ENCODE assay signal across 16 mouse cellular contexts in genomic region chr12:34594167-34594793, GRCm38 (mm10).
"Had no signal": no experiment of that assay in that cellular context is flagged by ENCODE, and none has a peak within 500 bp of the region (broad histone marks: within the 10 kb centered on the region; RNA-seq: fewer than 3 reads in every experiment).

No protein-coding gene starts in this region.

- H3K36me3 ChIP-seq: lung, embryonic 15.5 days; midbrain, embryonic 13.5 days; midbrain, embryonic 15.5 days; neural tube, embryonic 12.5 days; stomach, embryonic 15.5 days had no signal

- H3K27ac ChIP-seq: lung, embryonic 15.5 days; midbrain, embryonic 13.5 days; midbrain, embryonic 15.5 days; neural tube, embryonic 12.5 days; stomach, embryonic 15.5 days; stomach, postnatal 0 days had no signal

- H3K4me3 ChIP-seq: lung, embryonic 15.5 days; megakaryocyte, embryonic 14.5 days; midbrain, embryonic 13.5 days; midbrain, embryonic 15.5 days; neural tube, embryonic 12.5 days; stomach, embryonic 15.5 days had no signal

- DNase-seq: lung, adult 18-20 months; lung, postnatal 14 days; lung, postnatal 4 days; right cerebral cortex, postnatal 14 days; thymus, adult 2 months; thymus, postnatal 25 days; thymus, postnatal 4 days had no signal

- H3K27me3 ChIP-seq: lung, embryonic 15.5 days; megakaryocyte, embryonic 14.5 days; midbrain, embryonic 13.5 days; midbrain, embryonic 15.5 days; neural tube, embryonic 12.5 days; stomach, embryonic 15.5 days had no signal

- H3K4me2 ChIP-seq: lung, embryonic 15.5 days; midbrain, embryonic 11.5 days; midbrain, embryonic 13.5 days; midbrain, embryonic 15.5 days; neural tube, embryonic 12.5 days; stomach, embryonic 15.5 days had no signal

- H3K9ac ChIP-seq: lung, embryonic 15.5 days; midbrain, embryonic 13.5 days; midbrain, embryonic 15.5 days; neural tube, embryonic 12.5 days; stomach, embryonic 15.5 days had no signal

- ATAC-seq: lung, postnatal 0 days; midbrain, embryonic 13.5 days; midbrain, embryonic 15.5 days had no signal

- H3K4me1 ChIP-seq: lung, embryonic 15.5 days; midbrain, embryonic 13.5 days; midbrain, embryonic 15.5 days; neural tube, embryonic 12.5 days; stomach, embryonic 15.5 days had no signal

- H3K9me3 ChIP-seq: lung, embryonic 15.5 days; megakaryocyte, embryonic 14.5 days; midbrain, embryonic 13.5 days; midbrain, embryonic 15.5 days; neural tube, embryonic 12.5 days; stomach, embryonic 15.5 days had no signal
